Mouse (Mus musculus): Measurements from ENCODE around the gene Ccdc30.

Ccdc30 gene

GRCm38 (mm10) chr4:119313756-119314155 is 101.6 kb downstream of the Ccdc30 start:
- CTCF ChIA-PET = no interaction called here

- CTCF ChIA-PET = no interaction called here
Measured at GRCm38 (mm10) chr4:119305418-119305817, 109.9 kb downstream of the Ccdc30 start.

GRCm38 (mm10) chr4:119303291-119303690 is 112.0 kb downstream of the Ccdc30 start:
- CTCF ChIA-PET = no interaction called here

GRCm38 (mm10) chr4:119301777-119302176 is 113.5 kb downstream of the Ccdc30 start:
- CTCF ChIA-PET = no interaction called here

- CTCF ChIA-PET = interaction anchor here (0.7 kb wide), 1 partner anchor 17 kb away, joined by 3 read pairs; no protein-coding TSS in a partner anchor
Measured at GRCm38 (mm10) chr4:119300761-119301160, 114.6 kb downstream of the Ccdc30 start.

GRCm38 (mm10) chr4:119297361-119297760 is 118.0 kb downstream of the Ccdc30 start:
- CTCF ChIA-PET = interaction anchor here (0.6 kb wide), 1 partner anchor 8 kb away, joined by 4 read pairs; no protein-coding TSS in a partner anchor

- CTCF ChIA-PET = no interaction called here
Measured at GRCm38 (mm10) chr4:119295134-119295453, 120.2 kb downstream of the Ccdc30 start.

GRCm38 (mm10) chr4:119294415-119295133 is 120.7 kb downstream of the Ccdc30 start, which contains the start of gene Ybx1:
TSS of gene Ybx1 (minus strand) at chr4:119294604.
- CTCF ChIA-PET = no interaction called here

- CTCF ChIA-PET = no interaction called here
Measured at GRCm38 (mm10) chr4:119293574-119294258, 121.6 kb downstream of the Ccdc30 start.

- CTCF ChIA-PET = no interaction called here
Measured at GRCm38 (mm10) chr4:119292771-119293573, 122.3 kb downstream of the Ccdc30 start.

GRCm38 (mm10) chr4:119291921-119292320 is 123.4 kb downstream of the Ccdc30 start:
- CTCF ChIA-PET = no interaction called here

- CTCF ChIA-PET = interaction anchor here (0.6 kb wide), 1 partner anchor 1119 kb away, joined by 3 read pairs; no protein-coding TSS in a partner anchor
Measured at GRCm38 (mm10) chr4:119285336-119285735, 130.0 kb downstream of the Ccdc30 start.

- CTCF ChIA-PET = interaction anchor here (0.8 kb wide), 1 partner anchor 46 kb away, joined by 3 read pairs; no protein-coding TSS in a partner anchor
Measured at GRCm38 (mm10) chr4:119284861-119285260, 130.5 kb downstream of the Ccdc30 start.

GRCm38 (mm10) chr4:119278784-119279183 is 136.5 kb downstream of the Ccdc30 start:
- CTCF ChIA-PET = interaction anchor here (0.5 to 1.5 kb wide), 2 partner anchors 14 to 44 kb away, joined by 3 read pairs; no protein-coding TSS in a partner anchor

GRCm38 (mm10) chr4:119275726-119276125 is 139.6 kb downstream of the Ccdc30 start:
- CTCF ChIA-PET = no interaction called here

GRCm38 (mm10) chr4:119275226-119275625 is 140.1 kb downstream of the Ccdc30 start:
- CTCF ChIA-PET = no interaction called here

GRCm38 (mm10) chr4:119274627-119275026 is 140.7 kb downstream of the Ccdc30 start:
- CTCF ChIA-PET = no interaction called here

All from spleen, embryonic (tissue).